Mouse (Mus musculus): Measurements from ENCODE around the gene Sf3b3. TPM values are rescaled to one million over a fixed set of nuclear protein-coding genes. Genes with fewer than 3 reads are reported as not detected.

Sf3b3 gene
- total RNA-seq, 2 experiments from 2014 or later = 61.5 to 61.7 TPM

DNA sequence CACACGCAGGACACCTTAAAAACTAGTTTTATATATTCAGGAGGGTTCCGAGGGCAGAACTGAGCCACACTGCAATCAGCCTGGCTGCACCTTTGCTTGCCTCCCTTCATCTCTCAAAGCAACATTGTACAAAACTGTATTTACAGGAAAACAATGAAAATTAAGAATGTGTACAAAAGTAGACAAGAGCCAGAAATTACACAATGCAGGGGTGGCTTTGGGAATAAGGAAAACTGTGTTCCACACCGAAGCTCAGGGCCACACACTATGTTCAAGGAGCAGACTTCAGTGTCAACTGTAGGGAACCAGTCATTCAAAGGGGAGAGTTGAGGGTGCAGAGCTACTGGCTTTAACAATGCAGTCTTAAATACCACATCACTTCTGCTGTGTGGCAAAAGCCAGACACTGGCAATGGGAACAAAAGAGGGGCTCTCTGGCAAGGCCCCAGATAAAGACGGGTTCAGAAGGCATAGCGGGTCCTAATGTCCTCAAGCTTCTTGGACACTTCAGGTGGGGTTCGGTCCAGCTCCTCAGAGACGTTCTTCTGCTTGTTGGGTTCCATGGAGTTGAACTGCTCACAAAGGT, 36.0 kb downstream of the Sf3b3 start:
- no peak for DNase-seq (ENCODE audit: low spot score in 2 of 2)
- intact Hi-C loops (cut with DNase I) = no loop called here

DNA sequence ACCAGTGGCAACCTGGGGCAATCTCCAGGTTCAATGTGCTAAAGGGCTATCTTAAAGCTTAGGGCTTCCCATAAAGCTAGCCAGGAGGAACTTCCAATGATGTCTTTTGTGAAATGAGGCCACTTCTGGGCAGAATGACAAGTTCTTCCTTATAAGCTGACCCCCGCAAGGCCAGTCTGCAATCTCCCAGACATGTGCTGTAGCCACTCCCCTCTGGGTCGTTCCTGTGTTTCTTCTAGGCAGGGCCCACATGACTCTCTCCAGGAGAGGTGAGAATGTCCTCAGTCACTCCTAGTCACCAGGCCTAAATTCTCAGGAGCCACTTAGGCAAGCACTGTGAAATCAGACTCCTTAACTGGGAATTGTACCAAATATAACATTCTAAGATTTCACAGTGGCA, 36.8 kb downstream of the Sf3b3 start:
- intact Hi-C loops (cut with DNase I) = loop anchor here (5.0 kb wide), 1 partner anchor 58 kb away; no protein-coding TSS in a partner anchor
- no peak for DNase-seq (ENCODE audit: low spot score in 2 of 2)

DNA sequence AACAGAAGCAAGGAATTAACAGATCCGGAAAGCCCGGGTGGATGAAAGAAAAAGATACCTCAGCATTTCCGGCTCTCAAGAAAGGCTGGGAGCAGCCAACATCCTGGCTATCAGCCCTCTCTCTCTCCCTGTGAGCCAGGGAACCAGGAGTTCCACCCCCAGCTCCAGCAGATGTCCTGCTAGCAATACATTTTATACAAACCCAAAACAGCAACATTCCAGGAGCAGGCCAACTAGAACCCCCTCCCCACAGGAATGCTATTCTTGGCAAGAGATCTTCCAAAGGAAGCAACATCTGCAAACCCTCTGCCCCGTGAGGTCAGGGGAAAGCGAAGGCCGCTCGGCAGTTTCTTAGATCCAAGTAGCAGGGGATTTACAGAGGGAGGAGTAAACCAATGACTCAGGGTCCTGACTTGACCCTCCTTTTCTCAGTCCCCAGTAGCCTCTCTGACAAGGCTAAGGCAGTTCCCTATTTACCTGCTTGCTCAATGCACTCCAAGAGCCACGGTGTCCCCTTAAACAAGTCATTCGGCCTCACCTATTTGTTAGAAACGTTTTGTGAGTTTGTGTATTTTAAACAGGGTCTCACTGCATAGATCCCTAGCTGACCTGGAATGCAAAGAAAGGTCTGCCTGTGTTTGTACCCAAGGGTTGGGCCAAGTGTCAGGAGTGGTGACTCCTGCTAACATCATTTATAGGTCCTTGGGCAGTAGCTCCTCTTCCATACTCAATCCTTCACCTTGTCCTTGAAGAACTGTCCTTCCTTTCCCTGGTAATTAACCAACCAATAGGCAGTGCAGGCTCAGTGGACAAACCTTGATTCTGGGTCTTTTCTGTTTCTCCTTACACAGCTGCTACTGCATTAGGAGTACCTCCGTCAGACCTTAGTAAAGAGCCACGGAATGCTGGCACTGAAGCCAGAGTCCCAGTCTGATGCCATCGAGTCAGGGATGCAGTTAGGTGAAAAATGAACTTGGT, 37.8 kb downstream of the Sf3b3 start:
- peak; percentile 28 to 70 for DNase-seq (ENCODE audit: low spot score in 2 of 2)
- intact Hi-C loops (cut with DNase I) = loop anchor here (5.0 kb wide), 1 partner anchor 56 kb away; no protein-coding TSS in a partner anchor

DNA sequence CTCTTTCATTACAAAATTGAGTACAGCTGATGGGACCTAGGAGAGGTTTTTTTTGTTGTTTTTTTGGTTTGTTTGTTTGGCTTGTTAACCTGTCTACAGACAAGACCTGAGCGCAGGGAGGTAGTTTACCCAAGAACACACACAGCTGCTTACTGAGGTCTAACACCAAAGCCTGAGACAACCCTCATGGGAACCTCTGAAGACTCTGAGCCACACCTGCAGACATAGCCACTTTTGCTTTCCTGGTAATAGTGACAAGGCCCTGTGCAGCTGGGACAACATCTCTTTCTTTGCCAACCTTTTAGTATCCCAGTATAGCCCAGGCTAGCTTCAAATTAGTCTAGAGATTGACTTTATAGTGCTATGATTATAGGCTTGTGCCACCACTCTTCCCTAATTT, 40.4 kb downstream of the Sf3b3 start:
- intact Hi-C loops (cut with DNase I) = loop anchor here (5.0 kb wide), 1 partner anchor 54 kb away; no protein-coding TSS in a partner anchor
- no peak for DNase-seq (ENCODE audit: low spot score in 2 of 2)

DNA sequence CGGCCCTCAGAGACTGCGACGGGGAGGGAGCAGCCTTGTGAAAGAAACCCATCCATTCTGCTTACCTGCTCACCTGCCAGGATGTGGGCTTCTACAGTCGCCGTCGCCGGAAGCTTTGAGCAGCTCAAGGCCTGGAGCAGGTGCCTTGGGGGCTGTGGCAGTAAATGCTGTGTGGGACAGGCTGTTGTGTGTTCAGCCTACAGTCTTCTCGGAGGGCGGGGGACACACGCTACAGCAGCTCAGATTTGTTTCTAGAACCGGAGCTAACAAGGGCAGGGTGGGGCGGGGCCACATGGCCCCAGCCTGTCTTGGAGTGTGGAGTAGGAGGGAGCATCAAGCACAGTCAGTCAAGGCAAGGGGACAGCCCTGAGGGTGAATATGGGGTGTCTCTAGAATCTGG, 40.9 kb downstream of the Sf3b3 start, which contains the start of gene Il34:
Il34 (minus strand) TSS at position 256 of the 400 bp plus-strand sequence.
- intact Hi-C loops (cut with DNase I) = loop anchor here (5.0 kb wide), 1 partner anchor 53 kb away; no protein-coding TSS in a partner anchor
- no peak for DNase-seq (ENCODE audit: low spot score in 2 of 2)

DNA sequence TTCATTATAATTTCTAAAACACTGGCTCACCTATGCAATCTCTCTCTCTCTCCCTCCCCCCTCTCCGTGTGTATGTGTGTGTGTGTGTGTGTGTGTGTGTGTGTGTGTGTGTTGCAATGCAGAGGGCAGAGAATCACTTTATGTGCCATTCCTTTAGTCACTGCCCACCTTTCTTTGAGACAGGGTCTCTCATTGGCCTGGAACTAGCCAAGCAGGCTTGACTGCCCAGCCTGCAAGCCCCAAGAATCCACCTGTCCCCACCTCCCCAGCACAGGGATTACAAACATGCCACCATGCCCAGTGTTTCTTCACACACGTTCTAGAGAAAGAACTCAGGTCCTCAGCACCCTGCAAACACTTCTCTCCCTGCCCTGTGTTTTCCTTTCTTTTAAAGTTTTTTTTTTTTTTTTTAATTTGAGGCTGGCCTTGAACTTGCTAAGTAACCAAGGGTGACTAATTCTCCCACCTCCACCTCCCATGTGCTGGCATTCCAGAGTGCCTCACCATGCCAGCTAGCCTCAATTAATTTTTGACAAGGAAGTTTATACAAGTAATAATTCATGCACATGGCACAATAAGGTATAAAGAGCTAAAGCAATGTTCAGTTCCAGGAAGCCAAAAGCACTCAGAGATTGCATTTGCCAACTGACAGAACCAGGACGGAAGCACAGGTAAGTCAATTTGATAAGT, 41.6 kb downstream of the Sf3b3 start:
- DNase-seq (ENCODE audit: low spot score in 2 of 2) = no peak
- intact Hi-C loops (cut with DNase I) = loop anchor here (5.0 kb wide), 1 partner anchor 53 kb away; no protein-coding TSS in a partner anchor

DNA sequence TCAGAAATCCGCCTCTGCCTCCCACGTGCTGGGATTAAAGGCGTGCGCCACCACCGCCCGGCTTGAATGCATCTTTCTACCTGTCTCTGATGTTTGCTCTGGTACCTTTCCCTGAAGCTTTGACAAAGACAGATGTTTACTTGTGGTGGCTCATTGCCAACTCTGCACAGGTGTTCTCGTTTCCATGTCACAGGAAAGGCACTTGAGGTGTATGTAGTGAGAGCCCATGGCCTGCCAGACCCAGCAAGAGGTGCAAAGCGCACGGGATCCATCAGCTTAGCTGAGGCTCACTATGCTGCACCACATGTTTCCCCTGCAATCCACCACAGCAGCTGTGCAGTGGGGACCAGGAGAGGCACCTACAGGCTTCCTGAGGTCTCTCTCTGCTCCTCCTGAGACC, 42.7 kb downstream of the Sf3b3 start:
- intact Hi-C loops (cut with DNase I) = no loop called here

DNA sequence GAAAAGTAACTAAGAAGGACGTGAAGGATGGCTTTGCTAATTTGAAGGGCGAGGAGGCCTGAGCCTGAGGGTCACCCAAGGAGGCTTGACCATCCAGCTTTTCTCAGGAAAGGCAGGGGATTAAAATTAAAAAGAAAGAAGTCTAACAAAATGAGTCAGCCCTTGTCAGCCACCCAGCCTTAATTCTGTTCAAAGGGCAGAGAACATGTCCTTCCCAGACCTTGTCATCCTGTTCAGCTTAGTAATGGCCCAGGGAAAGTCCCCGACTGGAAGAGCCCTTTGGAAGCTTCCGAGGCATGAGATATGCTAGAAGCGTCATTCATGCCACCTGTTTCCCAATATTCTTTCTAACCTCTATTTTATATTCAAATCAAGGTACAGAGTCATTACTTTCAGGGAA, 43.6 kb downstream of the Sf3b3 start:
- intact Hi-C loops (cut with DNase I) = no loop called here
- DNase-seq (ENCODE audit: low spot score in 2 of 2) = no peak

More for the DNA sequence above, 42.7 kb downstream of the Sf3b3 start:
- no peak for DNase-seq (ENCODE audit: low spot score in 2 of 2)

DNA sequence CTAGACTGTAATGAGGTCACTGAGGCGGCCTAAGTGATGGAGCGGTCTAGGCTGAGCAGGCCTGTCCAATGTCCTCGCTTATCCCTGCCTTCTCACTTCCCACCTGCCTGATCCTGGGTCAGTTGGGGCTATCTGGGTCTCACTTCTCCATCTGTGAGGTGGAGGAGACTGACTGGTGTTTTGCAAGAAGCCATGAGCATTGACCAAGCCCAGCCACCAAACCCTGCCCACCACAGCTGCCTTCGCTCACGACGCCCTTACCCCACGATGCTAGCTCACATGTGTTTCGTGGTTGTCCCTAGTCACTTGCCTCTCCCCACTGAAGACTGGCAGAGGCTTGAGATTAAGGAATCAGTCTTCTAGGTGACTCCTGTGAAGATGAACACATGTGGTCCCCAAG, 49.5 kb downstream of the Sf3b3 start:
- intact Hi-C loops (cut with DNase I) = no loop called here
- DNase-seq (ENCODE audit: low spot score in 2 of 2) = no peak

DNA sequence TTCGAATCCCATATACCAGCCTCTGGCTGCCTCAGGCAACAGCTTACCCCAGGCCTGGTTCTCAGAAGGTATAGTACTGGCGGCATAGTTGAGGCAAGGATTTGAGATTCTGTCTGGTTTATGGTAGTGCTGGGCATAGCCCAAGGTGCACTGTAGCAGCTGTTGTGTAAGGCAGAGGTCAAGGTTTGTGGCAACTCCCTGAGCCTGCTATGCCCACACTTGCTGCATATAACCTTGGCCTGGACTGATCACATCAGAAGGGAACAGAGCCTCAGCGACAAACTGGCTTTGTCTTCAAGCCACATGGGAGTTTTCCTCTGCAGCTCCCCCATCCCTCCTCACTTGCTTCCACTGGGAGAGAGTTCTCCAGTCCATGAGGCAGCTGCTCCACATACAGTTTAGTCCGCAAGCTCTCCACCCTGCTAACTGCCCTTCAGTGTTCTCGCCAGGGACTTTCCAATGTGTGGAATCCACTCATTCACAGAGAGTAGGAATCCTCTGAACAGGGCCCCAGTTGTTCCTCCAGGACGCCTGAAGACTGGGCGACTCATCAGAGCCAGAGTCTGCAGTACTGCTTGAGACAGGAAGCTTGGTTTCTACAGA, 52.1 kb downstream of the Sf3b3 start:
- intact Hi-C loops (cut with DNase I) = no loop called here
- DNase-seq (ENCODE audit: low spot score in 2 of 2) = no peak

DNA sequence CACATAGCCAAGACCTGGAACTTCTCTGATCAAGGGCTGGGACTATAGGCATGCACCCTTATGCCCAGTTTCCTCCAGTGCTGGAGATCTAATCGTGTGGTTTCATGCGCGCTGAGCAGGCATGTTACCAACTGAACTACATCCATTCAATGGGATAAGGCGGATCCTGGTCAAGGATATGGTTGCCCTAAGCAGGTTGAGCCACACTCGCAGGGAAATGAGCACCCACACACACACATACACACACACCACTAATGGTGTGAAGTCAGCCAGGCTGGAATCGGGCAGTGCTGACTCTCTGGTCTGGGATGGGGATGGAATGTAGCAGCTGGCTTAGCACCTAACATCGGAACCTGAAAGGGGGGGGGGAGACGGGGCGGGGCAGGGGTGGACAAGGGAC, 52.7 kb downstream of the Sf3b3 start:
- DNase-seq (ENCODE audit: low spot score in 2 of 2) = no peak
- intact Hi-C loops (cut with DNase I) = no loop called here

DNA sequence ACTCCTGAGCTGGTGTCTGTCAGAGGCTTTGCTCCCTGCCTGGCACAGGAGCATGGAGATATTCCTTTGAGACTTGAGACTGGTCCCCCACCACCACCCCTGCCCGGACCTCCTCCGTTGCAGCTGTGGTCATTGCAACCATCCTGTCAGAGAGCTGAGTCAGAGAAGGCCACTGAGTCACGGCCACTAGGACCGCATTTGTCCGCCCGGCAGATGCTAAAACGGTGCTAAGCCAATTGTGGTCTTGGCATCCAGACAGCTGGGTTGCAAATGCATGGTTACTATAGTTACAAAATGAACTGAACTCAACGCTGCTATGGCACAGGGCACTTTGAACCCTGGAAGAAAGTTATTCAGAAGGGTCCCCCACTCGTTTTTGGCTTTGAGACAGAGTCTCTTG, 53.1 kb downstream of the Sf3b3 start:
- DNase-seq (ENCODE audit: low spot score in 2 of 2) = peak in 1 of 2 experiments; percentile 40
- intact Hi-C loops (cut with DNase I) = no loop called here

DNA sequence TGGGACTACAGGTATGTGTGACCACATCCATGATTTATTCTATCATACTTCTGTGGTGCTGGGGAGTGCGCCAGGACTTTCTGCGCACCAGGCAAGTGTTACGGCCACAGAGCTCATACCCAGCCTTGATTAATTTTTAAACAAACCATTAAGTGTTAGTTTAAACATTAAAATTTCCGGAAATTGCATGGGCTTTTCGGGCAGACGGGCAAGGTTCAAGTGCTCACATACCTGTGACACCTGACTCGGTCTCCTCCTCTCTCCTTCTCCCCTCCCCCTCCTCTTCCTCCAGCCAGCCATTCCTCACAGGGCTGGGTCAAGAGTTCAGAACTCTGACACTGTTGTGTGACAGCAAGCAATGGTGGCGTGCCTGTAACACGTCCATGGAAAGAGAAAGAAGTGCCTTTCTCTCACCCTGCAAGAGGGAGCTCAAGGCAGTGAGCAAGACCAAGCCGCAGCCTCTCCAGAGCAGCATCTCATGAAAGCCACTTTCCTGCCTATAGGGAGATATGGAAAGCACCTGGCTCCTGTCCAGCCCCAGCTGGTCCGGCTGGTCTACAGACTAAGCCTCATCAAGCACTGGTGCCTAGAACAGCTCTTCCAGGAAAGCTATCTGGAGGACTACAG, 53.9 kb downstream of the Sf3b3 start:
- intact Hi-C loops (cut with DNase I) = no loop called here

DNA sequence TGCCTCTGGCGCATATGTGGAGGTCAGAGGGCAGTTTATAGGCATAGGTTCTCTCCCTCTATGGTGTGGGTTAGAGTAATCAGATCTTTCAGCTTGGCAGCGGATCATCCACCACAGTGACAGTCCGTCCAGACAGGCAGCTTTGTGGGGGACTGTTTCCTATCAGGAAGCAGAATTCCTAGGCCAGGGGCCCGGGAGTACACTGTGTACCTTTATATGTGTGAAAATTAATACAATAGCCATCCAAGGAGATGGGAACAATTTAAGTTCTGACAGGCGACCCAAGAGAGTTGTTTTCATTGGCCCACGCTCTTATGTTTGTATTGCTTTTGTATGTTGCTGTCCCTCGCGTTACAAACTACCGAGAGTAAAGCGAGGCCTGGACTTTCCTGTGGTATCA, 55.4 kb downstream of the Sf3b3 start:
- no peak for DNase-seq (ENCODE audit: low spot score in 2 of 2)
- intact Hi-C loops (cut with DNase I) = no loop called here

More for the DNA sequence above, 53.9 kb downstream of the Sf3b3 start:
- DNase-seq (ENCODE audit: low spot score in 2 of 2) = peak in 1 of 2 experiments; percentile 53

DNA sequence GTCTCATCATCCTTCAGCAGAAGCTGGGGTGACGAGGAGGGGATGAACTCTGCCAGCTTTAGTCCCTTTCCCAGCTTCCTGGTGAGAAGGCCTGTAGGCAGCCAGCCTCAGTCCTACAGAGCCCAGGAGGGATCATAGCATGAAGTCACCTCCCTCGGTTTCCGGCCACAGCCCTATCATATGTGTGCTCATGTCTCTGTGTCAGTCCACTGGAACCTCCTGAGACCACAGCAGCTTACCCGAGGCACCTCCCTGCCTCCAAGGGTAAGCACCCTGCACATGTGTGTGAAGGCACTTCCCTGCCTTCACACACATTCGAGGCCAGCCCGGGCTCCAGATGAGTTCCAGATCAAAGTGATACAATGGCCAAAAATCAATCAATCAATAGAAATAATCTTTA, 56.3 kb downstream of the Sf3b3 start:
- intact Hi-C loops (cut with DNase I) = no loop called here
- DNase-seq (ENCODE audit: low spot score in 2 of 2) = no peak

DNA sequence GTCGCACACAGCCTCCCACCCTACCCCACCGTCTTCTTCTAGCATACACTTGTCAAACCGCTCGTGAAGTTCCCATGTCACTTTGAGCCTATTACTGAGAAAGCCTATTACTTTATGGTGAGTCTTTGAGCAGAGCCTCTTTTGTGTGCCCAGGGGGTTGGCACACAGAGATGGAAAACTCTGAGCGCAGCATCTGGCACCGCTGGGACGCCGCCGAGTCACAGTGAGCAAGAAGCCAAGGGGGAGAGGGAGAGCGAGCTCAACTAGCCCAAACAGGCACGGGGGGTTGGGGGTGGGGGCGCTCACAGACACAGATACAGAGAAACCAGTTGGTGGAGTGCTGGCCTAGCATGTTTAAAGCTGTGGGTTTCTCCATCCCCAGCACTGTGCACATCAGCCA, 57.0 kb downstream of the Sf3b3 start:
- intact Hi-C loops (cut with DNase I) = no loop called here
- no peak for DNase-seq (ENCODE audit: low spot score in 2 of 2)

DNA sequence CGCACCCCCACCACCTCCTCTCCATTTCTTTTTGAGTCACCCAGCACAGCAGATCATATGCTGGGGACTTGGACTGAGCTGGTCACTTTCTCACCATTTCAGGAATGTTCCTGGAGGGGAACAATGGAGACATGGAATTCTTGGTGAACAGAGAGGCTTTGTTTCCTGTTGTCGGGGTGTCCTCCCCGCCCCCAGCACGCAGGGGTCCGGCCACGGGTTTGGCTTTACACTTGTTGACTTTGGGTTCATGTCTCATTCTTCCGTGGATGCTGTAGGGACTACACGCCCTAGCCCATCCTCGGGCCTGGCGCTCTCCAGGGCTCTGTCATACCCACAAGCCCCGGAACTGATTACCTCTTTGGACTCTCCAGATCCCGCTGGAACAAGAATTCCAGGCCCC, 57.6 kb downstream of the Sf3b3 start:
- intact Hi-C loops (cut with DNase I) = no loop called here
- DNase-seq (ENCODE audit: low spot score in 2 of 2) = no peak

DNA sequence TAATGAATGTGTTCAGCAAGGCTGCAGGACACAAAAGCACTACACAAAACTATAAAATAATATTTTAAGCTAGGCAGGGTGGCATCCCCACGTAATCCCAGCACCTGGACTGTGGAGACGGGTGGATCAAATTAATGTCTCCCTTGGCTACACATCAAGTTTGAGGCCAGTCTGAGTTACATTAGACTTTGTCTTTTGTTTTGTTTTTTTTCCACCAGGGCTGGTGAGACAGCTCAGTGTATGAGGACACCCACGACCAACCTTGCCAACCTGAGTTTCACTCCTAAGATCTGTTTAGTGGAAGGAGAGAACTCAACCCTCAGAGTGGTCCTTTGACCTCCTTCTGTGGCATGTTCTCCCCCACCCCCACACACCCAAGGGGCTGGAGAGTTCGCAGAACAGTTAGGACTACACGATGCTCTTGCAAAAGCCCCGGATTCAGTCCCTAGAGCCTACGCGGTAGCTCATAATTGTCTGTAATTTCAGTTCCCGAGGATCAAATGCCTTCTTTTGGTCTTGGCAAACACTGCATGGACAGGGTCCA, 59.1 kb downstream of the Sf3b3 start:
- intact Hi-C loops (cut with DNase I) = no loop called here
- DNase-seq (ENCODE audit: low spot score in 2 of 2) = no peak

DNA sequence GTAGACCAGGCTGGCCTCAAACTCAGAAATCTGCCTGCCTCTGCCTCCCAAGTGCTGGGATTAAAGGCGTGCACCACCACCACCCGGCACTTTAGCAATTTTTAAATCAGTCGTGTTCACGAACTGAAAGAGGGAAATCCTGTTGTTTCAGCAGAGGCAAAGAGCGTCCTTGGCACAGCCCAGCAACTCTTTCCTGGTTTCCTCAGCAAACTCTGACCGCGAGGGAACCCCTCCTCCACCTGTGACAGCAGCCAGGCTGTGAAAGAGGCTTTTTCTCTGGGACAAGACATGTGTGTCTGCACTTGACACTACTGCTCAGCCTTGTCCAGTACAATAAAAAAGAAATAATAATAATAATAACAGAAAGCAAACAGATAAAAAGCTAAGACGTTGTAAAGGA, 59.7 kb downstream of the Sf3b3 start:
- intact Hi-C loops (cut with DNase I) = no loop called here
- no peak for DNase-seq (ENCODE audit: low spot score in 2 of 2)
